Mouse (Mus musculus) erythroblast, adult 5-6 weeks (primary cell): ENCODE measurements around the gene Spata9. TPM values are rescaled to one million over a fixed set of nuclear protein-coding genes. Genes with fewer than 3 reads are reported as not detected.

ENCODE experiments used
- ATAC-seq: replicated peaks from 2 replicates; pipeline ENCODE4 v1.8.0; 2016; ENCODE audit warnings: moderate number of reproducible peaks, mild to moderate bottlenecking, moderate TSS enrichment, inconsistent platforms; ENCODE audit not compliant: poor library complexity, low FRiP score, severe bottlenecking
- total RNA-seq, 2 experiments: library from RNA; stranded (forward) in 1 of 2; stranded (reverse) in 1 of 2; fragments of 150-400 nt in 1 of 2; fragments of 200-764, 138-1000 nt in 1 of 2; gene quantifications; 2 replicates each; pipeline versions ENCODE4 v1.2.3 to v1.2.4; 2015 to 2017; ENCODE audit warnings: low replicate concordance in 2 of 2

Gene Spata9
- total RNA-seq, 2 experiments from 2014 or later, result not detected

DNA sequence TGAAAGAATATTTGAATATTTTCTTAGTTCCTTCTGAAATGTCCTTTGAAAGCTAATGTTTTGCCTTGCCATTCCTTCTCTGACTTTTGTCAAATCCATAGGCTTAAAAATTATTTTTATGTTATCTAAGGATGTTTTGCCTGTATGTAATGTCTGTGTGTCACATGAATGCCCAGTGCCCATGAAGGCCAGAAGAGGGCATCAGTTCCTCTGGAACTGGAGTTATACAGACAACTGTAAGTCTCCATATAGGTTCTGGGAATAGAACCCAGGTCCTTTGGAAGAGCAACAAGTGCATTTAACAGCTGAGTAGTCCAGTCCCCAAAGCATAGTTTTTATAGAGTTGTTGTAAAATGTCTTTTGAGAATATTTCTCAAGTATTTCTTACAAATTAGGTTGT lies 15.0 kb downstream of the Spata9 start:
- no peak for ATAC-seq

DNA sequence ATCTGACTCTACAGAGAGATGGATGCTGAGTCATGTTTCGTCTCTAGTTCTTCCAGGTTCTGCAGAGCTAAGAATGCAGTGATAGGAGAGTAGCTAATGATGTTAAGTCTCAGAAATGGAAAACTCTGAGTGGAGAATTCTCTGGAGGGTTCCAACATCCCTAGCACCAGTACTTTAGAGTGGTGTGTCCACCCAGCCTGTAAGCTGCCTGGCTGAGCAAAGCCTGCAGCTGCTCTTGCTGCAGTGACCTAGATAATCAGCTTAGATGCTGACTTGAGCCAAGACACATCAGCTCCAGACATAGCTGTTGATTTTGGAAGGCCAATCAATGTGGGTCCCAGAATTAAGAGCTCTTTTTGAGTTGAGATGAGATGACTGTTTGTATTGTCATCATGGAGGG lies 21.1 kb downstream of the Spata9 start:
- no peak for ATAC-seq

DNA sequence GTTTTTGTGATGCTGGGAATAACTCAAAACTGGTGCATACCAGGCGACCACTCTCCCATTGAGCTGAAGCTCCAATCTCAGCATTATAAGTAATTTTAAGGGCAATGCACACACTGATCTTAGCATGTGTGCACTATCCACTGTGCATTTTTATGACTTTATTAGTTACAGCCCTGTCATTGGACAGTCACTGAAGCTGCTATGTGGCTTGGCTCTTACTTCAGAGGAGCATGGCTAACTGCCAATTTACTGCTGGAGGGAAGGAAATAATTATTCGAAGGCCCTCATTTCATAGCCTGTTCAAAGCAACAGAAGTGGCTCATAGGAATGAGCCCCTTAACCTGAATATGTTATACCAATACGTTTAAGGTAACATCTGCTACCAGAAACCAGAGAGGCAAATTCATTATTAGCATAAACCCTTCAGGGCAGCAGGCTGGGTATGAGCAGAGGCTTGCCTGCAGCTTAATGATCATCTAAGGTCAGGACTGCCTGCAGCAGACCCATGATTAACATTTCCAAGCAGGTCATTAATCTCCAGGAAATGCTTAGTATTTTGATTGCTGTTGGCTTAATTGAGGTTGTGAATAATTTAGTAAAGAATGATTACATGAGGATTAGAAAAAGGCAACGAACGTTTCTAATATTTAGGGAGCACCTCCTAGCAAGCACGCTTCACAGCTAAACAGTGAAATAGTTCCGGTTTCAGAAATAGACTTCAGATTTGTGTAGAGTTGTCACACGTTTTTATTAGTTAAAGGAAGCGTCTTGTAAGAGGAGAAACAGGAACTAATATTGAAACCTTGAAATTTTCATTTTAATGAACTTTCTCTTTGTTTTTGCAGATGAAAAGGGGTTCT lies 25.4 kb downstream of the Spata9 start:
- no peak for ATAC-seq

DNA sequence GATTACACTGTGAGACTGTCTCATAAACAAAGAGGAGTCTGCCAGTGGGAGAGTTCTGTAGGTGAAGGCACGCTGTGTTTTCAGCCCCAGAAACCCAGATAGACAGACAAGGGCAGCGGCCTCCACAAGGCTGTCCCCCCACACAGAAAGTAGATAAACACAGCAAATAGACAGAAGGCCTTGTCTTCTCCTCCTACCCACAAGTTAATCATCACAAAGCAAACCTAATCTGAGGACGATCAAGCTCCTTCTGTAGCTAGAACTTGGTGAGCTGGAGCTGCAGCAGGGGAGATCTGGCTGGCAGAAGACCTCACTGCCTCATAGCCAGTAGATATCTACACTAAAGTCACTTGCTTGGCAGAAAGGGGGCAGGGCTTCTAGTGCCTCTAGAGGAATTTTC lies 36.3 kb downstream of the Spata9 start:
- 0 out of 2 replicates have a peak, but pooled peaks have one; percentile 49 for ATAC-seq

GRCm38 (mm10) chr13:76014511-76014910 lies 47.6 kb downstream of the Spata9 start:
- no peak for ATAC-seq

- peak; percentile 73 for ATAC-seq
These were observed 50.5 kb downstream of the Spata9 start for GRCm38 (mm10) chr13:76017465-76017864.

- ATAC-seq, result peak; percentile 93
These were observed 51.3 kb downstream of the Spata9 start, which contains the start of gene Rfesd for GRCm38 (mm10) chr13:76017974-76018843. Gene Rfesd, minus strand, starts transcription at chr13:76018719.

- ATAC-seq, result 0 out of 2 replicates have a peak, but pooled peaks have one; percentile 14
These were observed 52.0 kb downstream of the Spata9 start for GRCm38 (mm10) chr13:76018844-76019400.

DNA sequence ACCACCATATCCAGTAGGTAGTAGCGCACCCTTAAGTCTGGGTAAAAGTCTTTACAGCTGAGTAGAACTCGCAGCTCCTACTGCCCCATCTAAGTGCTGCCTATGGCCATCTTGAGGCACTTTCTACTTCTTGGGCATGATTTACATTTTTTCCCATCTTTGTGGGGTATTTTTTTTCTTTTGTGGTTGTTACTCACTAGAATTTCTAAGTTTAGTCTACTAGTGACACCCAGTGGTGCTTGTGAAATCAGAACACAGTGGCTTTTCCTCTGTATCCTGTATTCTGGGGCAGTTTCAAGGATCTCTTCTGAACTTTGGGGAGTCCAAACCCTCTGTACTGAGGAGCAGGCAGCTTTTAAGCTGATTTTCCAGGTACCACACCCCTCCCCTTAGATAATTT lies 54.8 kb downstream of the Spata9 start:
- no peak for ATAC-seq

DNA sequence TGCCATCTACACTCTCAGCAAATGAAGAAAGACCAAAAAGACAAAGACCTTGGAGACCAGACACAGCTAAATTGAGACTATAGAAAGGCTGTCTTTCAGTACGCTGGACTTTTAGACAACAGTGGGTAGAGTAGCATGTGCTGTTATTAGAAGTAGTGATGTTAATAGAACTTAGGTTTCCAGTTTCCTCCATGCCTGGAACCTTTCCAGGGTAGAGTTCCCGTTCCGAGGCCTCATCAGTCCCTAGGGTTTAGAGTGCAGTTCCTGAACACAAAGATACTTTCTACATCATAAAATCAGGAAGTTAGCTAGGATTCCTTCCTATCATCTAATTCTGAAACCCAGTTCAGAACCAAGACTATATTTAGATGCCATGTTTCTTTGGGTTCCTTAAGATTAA lies 57.6 kb downstream of the Spata9 start:
- no peak for ATAC-seq

DNA sequence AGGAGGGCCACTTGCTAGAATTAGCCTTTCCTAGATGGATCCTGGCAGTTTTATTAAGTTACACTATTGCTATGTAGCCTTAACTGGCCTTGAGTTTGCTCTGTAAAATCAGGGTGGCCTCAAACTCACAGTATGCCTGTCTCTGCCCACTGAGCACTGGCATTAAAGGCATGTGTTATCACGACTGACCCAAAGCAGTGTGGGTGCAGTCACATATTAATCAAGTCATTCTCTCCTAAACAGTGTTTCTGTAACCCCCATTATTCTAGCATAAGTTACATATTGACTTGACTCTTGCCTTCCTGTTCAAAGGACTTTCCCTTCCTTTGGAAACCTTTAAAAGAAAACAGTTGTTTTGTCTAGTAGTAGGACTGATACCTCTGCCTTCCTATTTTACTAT lies 75.5 kb downstream of the Spata9 start:
- no peak for ATAC-seq

GRCm38 (mm10) chr13:76044971-76045370 lies 78.0 kb downstream of the Spata9 start:
- no peak for ATAC-seq

Other genes starting within 250 kb of the Spata9 start
- gene Glrx, start 127.3 kb upstream of the Spata9 start, total RNA-seq (2015; ENCODE audit: low replicate concordance), result 94.9 and 109 TPM in 2 replicates
- gene Glrx, start 127.3 kb upstream of the Spata9 start, total RNA-seq (2017; ENCODE audit: low replicate concordance), result 49.8 and 70.8 TPM in 2 replicates
- 0.63 and 0.96 TPM in 2 replicates for gene Rhobtb3, start 23.2 kb upstream of the Spata9 start, total RNA-seq (2015; ENCODE audit: low replicate concordance)
- gene Rhobtb3, start 23.2 kb upstream of the Spata9 start, total RNA-seq (2017; ENCODE audit: low replicate concordance), result 0.28 and 1.4 TPM in 2 replicates
- 10.9 and 38.2 TPM in 2 replicates for gene Rfesd, start 51.6 kb downstream of the Spata9 start, total RNA-seq (2015; ENCODE audit: low replicate concordance)
- 17.5 and 29.4 TPM in 2 replicates for gene Rfesd, start 51.6 kb downstream of the Spata9 start, total RNA-seq (2017; ENCODE audit: low replicate concordance)
- gene Gpr150, start 89.8 kb downstream of the Spata9 start, total RNA-seq (2015; ENCODE audit: low replicate concordance), result not detected in 2 replicates
- 0.28 TPM in 1 of 2 replicates, not detected in the other for gene Gpr150, start 89.8 kb downstream of the Spata9 start, total RNA-seq (2017; ENCODE audit: low replicate concordance)
- 2.3 and 5.0 TPM in 2 replicates for gene Arsk, start 131.5 kb downstream of the Spata9 start, total RNA-seq (2015; ENCODE audit: low replicate concordance)
- gene Arsk, start 131.5 kb downstream of the Spata9 start, total RNA-seq (2017; ENCODE audit: low replicate concordance), result 4.5 and 5.5 TPM in 2 replicates
- 2.3 and 5.0 TPM in 2 replicates for gene Ttc37, start 131.6 kb downstream of the Spata9 start, total RNA-seq (2015; ENCODE audit: low replicate concordance)
- 4.9 and 10.0 TPM in 2 replicates for gene Ttc37, start 131.6 kb downstream of the Spata9 start, total RNA-seq (2017; ENCODE audit: low replicate concordance)